Mouse (Mus musculus) frontal cortex, postnatal 14 days (tissue): ENCODE data around the gene Lsp1.

Source experiments
- DNase-seq, 2 experiments: peaks; one replicate each; pipeline ENCODE4 v3.0.0; 2022; ENCODE audit warnings: low spot score in 2 of 2

Gene Lsp1

GRCm38 (mm10) chr7:142505942-142506341, 45.3 kb downstream of the Lsp1 start:
- no peak for DNase-seq

DNA sequence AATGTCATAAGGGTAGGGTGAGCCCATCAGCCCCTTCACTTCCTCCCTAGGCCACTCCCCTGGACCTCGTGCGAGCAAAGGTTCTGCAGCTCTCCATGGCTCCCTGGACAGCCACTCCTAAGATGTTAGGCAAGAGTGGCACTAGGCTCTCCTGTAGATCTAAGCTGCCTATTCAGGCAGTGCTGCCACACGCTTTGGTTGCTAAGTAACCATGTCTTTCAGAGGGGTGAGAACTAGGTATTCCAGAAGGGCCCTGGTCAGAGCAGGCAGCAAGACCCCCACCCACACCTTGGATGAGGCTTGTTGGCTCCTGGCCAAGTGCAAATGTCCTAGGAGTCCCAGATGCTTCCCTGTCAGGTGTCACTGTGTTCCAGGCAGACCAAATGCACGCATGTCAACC, 45.9 kb downstream of the Lsp1 start:
- DNase-seq: no peak

DNA sequence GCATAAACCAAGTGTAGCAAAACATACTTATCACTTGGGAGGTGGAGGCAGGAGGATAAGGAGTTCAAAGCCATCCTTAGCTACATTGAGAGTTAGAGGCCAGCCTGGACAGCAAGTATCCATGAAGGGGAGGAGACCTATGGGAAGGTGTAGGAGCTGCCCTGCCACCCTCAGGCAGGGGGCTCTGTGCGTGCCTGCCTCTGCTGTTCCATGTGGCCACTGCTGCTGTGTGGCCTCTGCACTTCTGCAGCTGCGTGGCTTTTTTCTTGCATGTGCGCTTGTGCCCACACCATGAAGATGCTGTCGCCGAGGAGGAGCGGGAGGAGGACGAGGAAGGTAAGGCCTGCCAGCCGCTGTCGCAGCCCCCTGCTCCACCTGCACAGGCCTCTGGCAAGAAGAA, 46.8 kb downstream of the Lsp1 start:
- no peak for DNase-seq

GRCm38 (mm10) chr7:142509518-142509917, 48.9 kb downstream of the Lsp1 start:
- no peak for DNase-seq

- no peak for DNase-seq
Measured at GRCm38 (mm10) chr7:142510021-142510777, 49.6 kb downstream of the Lsp1 start.

- no peak for DNase-seq
Measured at GRCm38 (mm10) chr7:142514048-142514447, 53.4 kb downstream of the Lsp1 start.

GRCm38 (mm10) chr7:142516221-142516978, 55.8 kb downstream of the Lsp1 start:
- DNase-seq: no peak

GRCm38 (mm10) chr7:142517531-142517930, 56.9 kb downstream of the Lsp1 start:
- no peak for DNase-seq

GRCm38 (mm10) chr7:142520331-142520730, 59.7 kb downstream of the Lsp1 start:
- DNase-seq: no peak

- no peak for DNase-seq
Measured at GRCm38 (mm10) chr7:142522352-142522751, 61.7 kb downstream of the Lsp1 start.

DNA sequence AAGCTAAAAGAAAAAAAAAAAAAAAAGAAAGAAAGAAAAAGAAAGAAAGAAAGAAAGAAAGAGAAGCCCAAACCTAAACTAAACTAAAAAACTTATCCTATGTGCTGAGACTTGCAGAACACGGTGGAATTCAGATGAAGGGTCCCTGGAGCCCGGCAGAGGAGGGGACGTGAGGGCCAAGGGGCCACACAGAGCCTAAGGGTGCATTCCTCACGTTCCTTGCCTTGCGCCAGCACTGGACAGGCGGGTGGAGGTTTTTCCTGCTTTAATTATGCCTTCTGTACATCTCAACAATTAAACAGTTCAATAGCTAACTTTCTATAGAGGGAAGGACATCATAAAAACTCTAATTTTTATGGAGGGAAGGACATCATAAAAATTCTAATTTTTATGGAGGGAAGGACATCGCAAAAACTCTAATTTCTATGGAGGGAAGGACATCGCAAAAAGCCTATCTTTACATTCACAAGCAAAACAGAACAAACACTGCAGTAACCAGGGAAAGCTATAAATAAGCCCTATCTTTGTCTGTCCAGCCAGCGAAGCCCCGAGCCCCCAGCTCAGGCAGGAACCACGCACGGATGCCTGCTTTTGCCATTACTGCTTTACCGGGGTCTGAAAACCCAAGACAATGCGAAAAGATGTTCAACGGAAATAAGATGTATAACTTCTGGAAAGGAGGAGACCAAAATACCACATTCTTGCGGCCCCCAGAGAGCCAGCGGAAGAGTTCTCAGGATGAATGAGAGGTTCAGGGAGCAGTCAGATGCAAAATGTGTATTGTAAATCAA, 62.8 kb downstream of the Lsp1 start:
- no peak for DNase-seq

- DNase-seq: no peak
Measured at GRCm38 (mm10) chr7:142525342-142526178, 65.0 kb downstream of the Lsp1 start.

DNA sequence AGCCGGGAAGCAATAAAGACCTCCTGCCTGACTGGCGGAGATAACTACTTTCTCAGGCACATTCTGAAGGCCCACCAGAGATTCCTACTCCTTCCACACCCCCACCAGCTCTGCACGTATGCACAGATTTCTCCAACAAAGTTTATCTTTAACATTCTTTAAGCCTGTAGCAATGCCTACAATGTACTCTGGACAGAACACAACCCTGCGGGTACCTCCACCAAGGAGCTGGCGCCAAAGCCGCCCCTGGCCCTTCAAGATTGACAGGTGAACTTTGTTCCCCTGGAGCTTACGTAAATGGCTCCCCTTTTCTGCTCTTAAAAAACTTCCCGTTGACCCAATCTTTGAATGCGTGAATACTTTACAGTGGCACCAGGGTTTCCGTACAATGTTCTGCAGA, 68.7 kb downstream of the Lsp1 start:
- no peak for DNase-seq

DNA sequence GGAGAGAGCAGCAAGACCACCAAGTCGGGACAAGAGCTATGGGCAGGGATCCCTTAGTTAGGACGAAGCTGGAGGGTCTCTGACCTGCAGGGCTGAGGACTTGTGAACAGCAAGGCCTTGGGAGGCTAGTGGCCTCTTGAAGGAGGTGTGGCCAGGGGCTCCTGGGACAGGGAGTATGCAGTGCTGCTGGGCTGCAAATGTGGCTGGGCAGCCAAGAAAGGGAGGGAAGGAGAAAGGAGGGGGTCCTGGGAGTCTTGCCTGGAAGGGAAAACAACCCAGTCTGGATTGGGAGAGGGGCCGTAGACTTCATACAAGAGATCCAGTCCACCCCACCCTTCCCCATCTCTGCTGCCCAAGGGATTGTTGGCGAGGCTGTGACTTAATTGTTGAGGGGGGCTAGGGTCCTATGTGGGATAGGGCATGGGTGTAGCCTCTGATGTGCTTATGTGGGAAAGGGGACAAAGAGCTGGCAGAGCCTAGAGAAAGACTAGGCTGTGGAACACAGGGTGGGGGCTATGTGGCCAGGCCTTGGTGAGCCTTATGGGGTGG, 71.4 kb downstream of the Lsp1 start:
- no peak for DNase-seq

DNA sequence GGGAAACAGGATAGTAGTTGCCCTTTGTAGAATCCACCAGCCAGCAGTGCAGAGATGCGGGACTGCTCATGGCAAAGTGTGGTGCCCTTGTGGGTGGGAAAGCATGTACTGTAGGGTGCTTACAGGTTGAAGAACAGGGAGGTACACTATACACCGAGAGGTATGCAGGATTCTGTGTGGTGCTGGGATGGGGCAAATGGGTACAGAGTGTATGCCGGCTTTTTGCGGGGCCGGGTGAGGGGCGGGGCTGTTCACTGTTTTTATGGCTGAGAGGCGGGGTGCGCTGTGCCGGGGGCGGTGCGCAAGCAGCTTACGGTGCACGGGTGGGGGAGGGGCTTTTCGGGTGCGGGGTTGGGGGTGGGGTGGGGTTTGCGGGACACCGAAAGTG, 72.1 kb downstream of the Lsp1 start, which contains the start of gene Mrpl23:
Gene Mrpl23 (plus strand): TSS at position 16 of the 388 bp plus-strand sequence.
- DNase-seq: no peak

DNA sequence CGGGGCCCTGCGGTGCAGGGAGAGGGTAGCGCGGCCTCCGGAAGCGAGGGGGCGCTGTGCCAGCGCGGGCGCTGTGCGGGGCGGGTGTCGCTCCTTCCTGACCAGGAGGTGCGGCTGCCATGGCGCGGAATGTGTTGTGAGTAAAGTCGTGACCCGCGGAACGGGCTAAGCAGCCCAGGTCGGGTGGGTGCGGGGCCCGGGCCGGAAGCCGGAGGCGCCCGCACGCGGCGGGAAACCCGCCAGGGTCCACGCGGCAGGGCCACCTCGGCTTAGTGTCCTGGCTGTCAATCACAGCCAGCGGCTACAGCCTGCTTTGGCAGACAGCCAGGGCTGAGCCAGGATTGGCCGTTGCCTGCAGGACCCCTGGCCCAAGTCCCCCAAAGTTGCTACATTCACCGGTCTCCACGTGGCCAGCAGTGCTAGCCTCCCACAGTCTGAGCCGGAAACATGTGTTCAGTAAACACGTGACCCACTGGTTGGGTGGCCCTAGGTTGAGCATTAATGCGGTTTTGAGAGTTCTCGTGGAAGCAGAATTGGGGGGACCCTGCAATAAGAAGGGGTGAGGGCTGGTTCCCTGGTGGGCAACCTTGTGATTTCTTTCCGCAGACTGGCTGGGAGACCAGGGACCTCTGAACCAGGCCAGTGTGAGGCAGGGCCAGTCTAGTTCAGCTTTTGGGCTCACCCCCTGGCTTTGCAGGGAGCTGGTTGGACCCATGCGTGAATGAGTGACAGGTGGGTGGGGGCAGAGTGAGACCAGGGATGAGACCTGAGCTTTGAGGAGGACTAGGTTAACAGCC, 72.6 kb downstream of the Lsp1 start:
- peak; percentile 76 to 79 for DNase-seq

- DNase-seq: no peak
Measured at GRCm38 (mm10) chr7:142535116-142535515, 74.5 kb downstream of the Lsp1 start.

DNA sequence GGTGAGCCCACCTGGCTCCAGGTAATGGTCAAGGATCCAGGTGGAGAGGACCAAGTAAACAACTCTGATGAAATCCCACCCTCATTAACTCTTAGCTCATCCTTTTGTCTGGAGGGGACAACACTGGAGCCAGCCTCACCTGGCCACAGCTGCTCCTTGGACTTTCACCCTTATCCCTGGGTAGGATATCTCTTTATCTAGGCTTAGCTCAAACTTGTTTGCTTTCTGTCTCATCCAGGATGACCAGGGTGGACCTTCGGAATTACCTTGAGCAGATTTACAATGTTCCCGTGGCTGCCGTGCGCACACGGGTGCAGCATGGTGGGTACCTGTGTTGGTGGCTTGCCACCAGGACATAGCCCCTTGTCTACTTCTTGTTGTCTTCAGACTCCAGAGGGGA, 75.2 kb downstream of the Lsp1 start:
- DNase-seq: no peak

DNA sequence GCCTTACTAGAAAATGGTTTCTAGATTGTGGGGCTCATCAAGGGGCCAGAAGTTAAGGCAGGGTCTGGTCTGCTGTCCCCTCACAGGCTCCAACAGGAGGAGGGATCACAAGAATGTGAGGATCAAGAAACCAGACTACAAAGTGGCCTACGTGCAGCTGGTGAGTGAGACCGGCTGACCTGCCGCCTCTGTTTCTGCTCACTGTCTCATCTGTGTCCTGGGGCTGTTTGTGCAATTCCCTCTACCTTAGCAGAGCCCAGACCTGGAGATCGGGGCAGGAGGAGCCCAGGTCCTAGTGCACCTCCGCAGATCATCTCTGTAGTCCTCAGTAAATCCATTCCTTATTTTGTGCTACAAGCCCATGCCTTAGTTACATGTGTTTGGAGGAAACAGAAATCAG, 76.6 kb downstream of the Lsp1 start:
- DNase-seq: no peak

DNA sequence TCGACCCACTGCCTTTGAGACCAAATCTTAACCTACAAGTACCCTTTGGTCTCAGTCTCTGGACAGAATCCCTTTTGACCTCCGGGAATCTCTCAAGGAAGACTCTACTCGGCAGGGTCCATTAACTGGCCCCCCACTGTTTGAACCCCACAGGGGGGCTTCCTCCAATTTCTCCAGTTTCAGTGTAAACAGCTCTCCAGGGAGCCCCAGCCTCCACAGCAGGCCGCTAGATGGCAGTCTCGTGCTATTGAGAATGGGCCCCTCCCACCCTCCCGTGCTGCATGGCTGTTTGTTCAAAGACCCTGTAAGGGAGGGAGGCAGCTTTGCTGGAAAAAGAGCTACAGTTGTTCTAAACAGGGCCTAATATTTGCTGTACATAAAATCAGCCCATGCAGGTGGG, 77.3 kb downstream of the Lsp1 start:
- DNase-seq: peak in 1 of 2 experiments; percentile 41
